Mouse (Mus musculus) cortical plate, adult 2 months (tissue): ENCODE results near the gene Gtpbp1. TPM values are rescaled to one million over a fixed set of nuclear protein-coding genes. Genes with fewer than 3 reads are reported as not detected.

Experiments used
- H3K27ac ChIP-seq: fragments of 200-500 bp; 2 replicates; pipeline ENCODE4 v1.5.1; 2012; ENCODE audit warnings: low read length, control low read depth, inconsistent platforms; ENCODE audit not compliant: insufficient read depth
- H3K4me1 ChIP-seq: fragments of 200-500 bp; 2 replicates; pipeline ENCODE4 v1.6.1; 2011; ENCODE audit warnings: low read length; ENCODE audit not compliant: control insufficient read depth, insufficient read depth
- H3K4me3 ChIP-seq: fragments of 200-500 bp; 2 replicates; pipeline ENCODE4 v1.5.1; 2011; ENCODE audit warnings: mild to moderate bottlenecking, low read length, control low read depth; ENCODE audit not compliant: insufficient read depth
- CTCF ChIP-seq: fragments of 200-500 bp; IDR thresholded peaks from 2 replicates; pipeline ENCODE4 v1.5.1; 2011; ENCODE audit warnings: mild to moderate bottlenecking, control low read depth, low read length; ENCODE audit not compliant: insufficient read depth; ENCODE audit errors: extremely low read depth
- POLR2A ChIP-seq: fragments of 200-500 bp; IDR thresholded peaks from 2 replicates; pipeline ENCODE4 v1.6.1; 2011; ENCODE audit warnings: mild to moderate bottlenecking, low read length, control low read depth; ENCODE audit not compliant: insufficient read depth; ENCODE audit errors: extremely low read depth
- polyA plus RNA-seq: library from polyadenylated mRNA; depleted of rRNA; stranded (reverse); fragments of >200 nt; gene quantifications from 2 replicates; pipeline ENCODE4 v1.2.3, GENCODE M21; 2012; rRNA removed

The Gtpbp1 gene
- polyA plus RNA-seq, 1 experiment = 36.4 TPM

DNA sequence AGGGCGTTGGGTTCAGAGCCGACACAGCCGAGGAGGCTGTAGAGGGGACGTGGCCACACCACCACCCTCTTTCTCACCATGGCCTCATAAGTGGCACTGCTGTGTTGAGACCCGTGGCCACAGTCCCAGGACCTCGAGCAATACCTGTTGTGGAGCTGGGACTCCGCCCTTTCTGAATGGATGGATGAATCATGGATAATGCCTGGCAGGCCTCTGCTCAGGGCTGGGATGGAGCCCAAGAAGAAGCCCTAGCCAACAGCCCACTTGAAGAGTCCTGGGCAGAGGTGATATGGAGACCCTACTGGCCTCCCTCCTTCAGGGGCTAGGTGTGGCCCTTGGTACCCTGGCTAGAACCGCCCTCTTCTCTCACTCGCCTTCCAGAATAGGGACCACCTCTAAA lies 72.4 kb downstream of the Gtpbp1 start:
- Histone ChIP-seq H3K4me3 (no peak overlapping the region), H3K4me1 (peaks cover 35% of the 10 kb centered on the region), H3K27ac (no peak overlapping the region)
- TF ChIP-seq CTCF = no peak
- TF ChIP-seq POLR2A = no peak

- H3K4me1 ChIP-seq = peaks cover 34% of the 10 kb centered on the region
- H3K27ac ChIP-seq = peak overlapping the region; percentile 68
- TF ChIP-seq CTCF = 0 out of 2 replicates have a peak, but pooled peaks have one; percentile 12
- TF ChIP-seq POLR2A = no peak
Observed at GRCm38 (mm10) chr15:79763601-79764246, 73.1 kb downstream of the Gtpbp1 start.

GRCm38 (mm10) chr15:79764539-79765267 lies 74.1 kb downstream of the Gtpbp1 start:
- peak overlapping the region; percentile 68 for H3K27ac ChIP-seq
- TF ChIP-seq POLR2A (no peak), CTCF (no peak)
- peaks cover 35% of the 10 kb centered on the region for H3K4me1 ChIP-seq
- H3K4me3 ChIP-seq = no peak overlapping the region

More at GRCm38 (mm10) chr15:79763601-79764246, 73.1 kb downstream of the Gtpbp1 start:
- H3K4me3 ChIP-seq = no peak overlapping the region

- TF ChIP-seq POLR2A (no peak), CTCF (no peak)
- H3K27ac ChIP-seq = peak overlapping the region; percentile 38
- peaks cover 40% of the 10 kb centered on the region for H3K4me1 ChIP-seq
- H3K4me3 ChIP-seq = no peak overlapping the region
Observed at GRCm38 (mm10) chr15:79765361-79765760, 74.7 kb downstream of the Gtpbp1 start.

- no peak for TF ChIP-seq POLR2A
- no peak for TF ChIP-seq CTCF
- peaks cover 39% of the 10 kb centered on the region for H3K4me1 ChIP-seq
- H3K4me3 ChIP-seq = no peak overlapping the region
- 0 out of 2 replicates have a peak overlapping the region, but pooled peaks have one; percentile 23 for H3K27ac ChIP-seq
Observed at GRCm38 (mm10) chr15:79766168-79766567, 75.5 kb downstream of the Gtpbp1 start.

- H3K4me3 ChIP-seq = no peak overlapping the region
- peak overlapping the region; percentile 21; the same call in 1 of the 2 replicates for H3K27ac ChIP-seq
- no peak for TF ChIP-seq CTCF
- TF ChIP-seq POLR2A = no peak
- H3K4me1 ChIP-seq = peaks cover 38% of the 10 kb centered on the region
Observed at GRCm38 (mm10) chr15:79766586-79767071, 76.0 kb downstream of the Gtpbp1 start.

DNA sequence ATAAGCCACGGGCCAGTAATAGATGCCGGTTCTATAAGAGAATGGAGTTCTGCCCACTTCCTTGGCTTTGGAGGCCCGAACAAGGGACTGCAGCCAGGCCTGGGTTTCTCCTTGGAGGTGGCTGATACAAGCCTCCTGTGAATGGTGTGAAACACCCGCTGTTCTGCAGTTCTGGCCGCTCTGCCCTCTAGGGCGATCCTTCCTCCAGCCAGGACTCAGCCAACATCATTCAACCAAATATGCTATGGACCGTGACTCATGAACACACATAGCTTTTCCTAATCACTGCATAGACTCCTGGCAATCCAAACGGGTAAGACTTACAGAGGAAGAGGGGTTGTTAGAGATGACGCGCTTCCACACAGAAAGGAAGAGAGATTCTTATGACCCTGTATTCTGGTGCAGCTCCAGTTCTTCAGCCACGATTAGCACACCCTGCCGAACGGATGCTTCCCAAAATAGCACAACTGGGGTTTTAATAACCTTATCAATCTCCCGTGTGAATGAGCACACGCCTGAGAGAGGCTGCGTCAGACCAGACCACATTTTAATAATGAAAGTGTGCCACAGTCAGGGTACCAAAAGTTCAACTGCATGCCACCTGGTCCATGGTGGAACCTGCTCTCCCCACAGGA lies 76.8 kb downstream of the Gtpbp1 start:
- Histone ChIP-seq H3K4me1 (peaks cover 36% of the 10 kb centered on the region), H3K4me3 (no peak overlapping the region), H3K27ac (peak overlapping the region; percentile 56; the same call in 1 of the 2 replicates)
- TF ChIP-seq POLR2A = no peak
- TF ChIP-seq CTCF = no peak

DNA sequence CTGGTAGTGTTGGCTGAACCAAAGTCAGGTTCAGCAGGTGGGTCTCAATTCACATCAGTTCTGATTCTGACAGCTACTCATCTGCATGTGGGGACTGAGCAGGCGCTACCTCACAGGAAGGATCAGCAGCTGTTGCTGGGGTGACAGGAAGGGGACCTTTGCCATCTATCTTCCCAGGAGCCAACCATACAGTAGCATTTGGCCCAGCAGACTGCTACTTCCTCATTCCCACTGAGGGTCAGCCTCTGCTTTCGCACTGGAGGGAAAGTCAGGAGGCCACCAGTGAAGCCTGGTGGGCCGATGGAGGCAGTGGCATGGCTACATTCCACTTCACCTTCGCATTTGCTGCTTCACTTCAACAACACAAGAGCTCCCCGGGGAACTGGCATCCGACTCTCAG lies 77.7 kb downstream of the Gtpbp1 start:
- Histone ChIP-seq H3K4me3 (no peak overlapping the region), H3K27ac (peak overlapping the region; percentile 21; the same call in 1 of the 2 replicates), H3K4me1 (peaks cover 35% of the 10 kb centered on the region)
- TF ChIP-seq CTCF (no peak), POLR2A (no peak)

- H3K4me3 ChIP-seq = no peak overlapping the region
- peaks cover 30% of the 10 kb centered on the region for H3K4me1 ChIP-seq
- H3K27ac ChIP-seq = peak overlapping the region; percentile 19; the same call in 1 of the 2 replicates
- no peak for TF ChIP-seq CTCF
Observed at GRCm38 (mm10) chr15:79770629-79771240, 80.1 kb downstream of the Gtpbp1 start.

Other genes starting within 250 kb of the Gtpbp1 start
- gene Csnk1e, start 235.3 kb upstream of the Gtpbp1 start, polyA plus RNA-seq = 185 and 194 TPM in 2 replicates
- gene Kcnj4, start 185.6 kb upstream of the Gtpbp1 start, polyA plus RNA-seq = 115 and 120 TPM in 2 replicates
- 1.3 and 1.4 TPM in 2 replicates for gene Kdelr3, start 174.4 kb upstream of the Gtpbp1 start, polyA plus RNA-seq
- gene Ddx17, start 144.1 kb upstream of the Gtpbp1 start, polyA plus RNA-seq = 416 and 445 TPM in 2 replicates
- 2.6 and 2.8 TPM in 2 replicates for gene Dmc1, start 85.7 kb upstream of the Gtpbp1 start, polyA plus RNA-seq
- gene Fam227a, start 31.9 kb upstream of the Gtpbp1 start, polyA plus RNA-seq = 12.6 and 14.5 TPM in 2 replicates
- gene Cby1, start 31.6 kb upstream of the Gtpbp1 start, polyA plus RNA-seq = 35.6 and 37.0 TPM in 2 replicates
- 88.3 and 94.3 TPM in 2 replicates for gene Tomm22, start 20.0 kb upstream of the Gtpbp1 start, polyA plus RNA-seq
- gene Josd1, start 2.9 kb upstream of the Gtpbp1 start, polyA plus RNA-seq = 64.0 and 64.3 TPM in 2 replicates
- 29.7 and 32.0 TPM in 2 replicates for gene Sun2, start 51.7 kb downstream of the Gtpbp1 start, polyA plus RNA-seq
- gene Dnal4, start 87.0 kb downstream of the Gtpbp1 start, polyA plus RNA-seq = 71.5 and 72.4 TPM in 2 replicates
- 293 and 298 TPM in 2 replicates for gene Nptxr, start 113.9 kb downstream of the Gtpbp1 start, polyA plus RNA-seq
- 2.4 and 3.0 TPM in 2 replicates for gene Npcd, start 143.4 kb downstream of the Gtpbp1 start, polyA plus RNA-seq
- 295 and 320 TPM in 2 replicates for gene Cbx6, start 143.8 kb downstream of the Gtpbp1 start, polyA plus RNA-seq
- 6.7 and 7.5 TPM in 2 replicates for gene Apobec3, start 200.8 kb downstream of the Gtpbp1 start, polyA plus RNA-seq